Mouse (Mus musculus) intestine, embryonic 14.5 days (tissue): ENCODE results near the gene Slc6a8. TPM values are rescaled to one million over a fixed set of nuclear protein-coding genes. Genes with fewer than 3 reads are reported as not detected.

ENCODE experiments used
- ATAC-seq: fragments of 200-750 bp; cut with Nextera tagmentation; replicated peaks from 2 replicates; pipeline ENCODE4 v1.8.0; 2017; ENCODE audit warnings: low read depth, moderate number of reproducible peaks, moderate TSS enrichment, moderate library complexity; ENCODE audit not compliant: low FRiP score, low TSS enrichment
- DNase-seq: peaks from one replicate; pipeline ENCODE4 v3.0.0-alpha.2; 2018; ENCODE audit warnings: low spot score
- H3K27ac ChIP-seq: fragments of 300-500 bp; sonication (generic); 2 replicates; pipeline ENCODE4 v1.5.1; 2014; ENCODE audit warnings: low read depth, mild to moderate bottlenecking, control low read depth
- H3K27me3 ChIP-seq: fragments of 300-500 bp; sonication (generic); replicated peaks from 2 replicates; pipeline ENCODE4 v1.6.1; 2014; ENCODE audit warnings: low read length, control low read depth; ENCODE audit not compliant: control insufficient read depth, insufficient read depth
- H3K36me3 ChIP-seq: fragments of 300-500 bp; sonication (generic); 2 replicates; pipeline ENCODE4 v1.6.1; 2014; ENCODE audit warnings: low read length, control low read depth; ENCODE audit not compliant: control insufficient read depth, insufficient read depth
- H3K4me1 ChIP-seq: fragments of 300-500 bp; sonication (generic); replicated peaks from 2 replicates; pipeline ENCODE4 v1.6.1; 2014; ENCODE audit warnings: low read length, control low read depth, mixed read lengths; ENCODE audit not compliant: control insufficient read depth, insufficient read depth
- H3K4me2 ChIP-seq: fragments of 300-500 bp; sonication (generic); 2 replicates; pipeline ENCODE4 v1.6.1; 2014; ENCODE audit warnings: low read length
- H3K4me3 ChIP-seq: fragments of 300-500 bp; sonication (generic); 2 replicates; pipeline ENCODE4 v1.5.1; 2014; ENCODE audit warnings: low read depth, low read length, control low read depth, mixed read lengths
- H3K9ac ChIP-seq: fragments of 300-500 bp; sonication (generic); 2 replicates; pipeline ENCODE4 v1.6.1; 2014; ENCODE audit warnings: mild to moderate bottlenecking, low read length
- H3K9me3 ChIP-seq: fragments of 300-500 bp; sonication (generic); 2 replicates; pipeline ENCODE4 v1.6.1; 2016; ENCODE audit warnings: low read length, control low read depth; ENCODE audit not compliant: control insufficient read depth
- WGBS: fragments of 180-500 bp; shearing (Covaris S2); extraction: QIAGEN DNeasy Blood & Tissue Kit; methylation state at CpG from one replicate; pipeline ENCODE4 v1.1.7; 2014; 5-methylcytosine and 5-hydroxymethylcytosine counted together
- polyA plus RNA-seq: library from polyadenylated mRNA; unstranded; fragments of >200 nt; fragmentation: Nextera tagmentation; extraction: Ambion mirVana; gene quantifications from 2 replicates; pipeline ENCODE4 v1.2.1, GENCODE M21; 2014

The Slc6a8 gene
- polyA plus RNA-seq, 1 experiment from 2014 or later: 9.1 TPM

DNA sequence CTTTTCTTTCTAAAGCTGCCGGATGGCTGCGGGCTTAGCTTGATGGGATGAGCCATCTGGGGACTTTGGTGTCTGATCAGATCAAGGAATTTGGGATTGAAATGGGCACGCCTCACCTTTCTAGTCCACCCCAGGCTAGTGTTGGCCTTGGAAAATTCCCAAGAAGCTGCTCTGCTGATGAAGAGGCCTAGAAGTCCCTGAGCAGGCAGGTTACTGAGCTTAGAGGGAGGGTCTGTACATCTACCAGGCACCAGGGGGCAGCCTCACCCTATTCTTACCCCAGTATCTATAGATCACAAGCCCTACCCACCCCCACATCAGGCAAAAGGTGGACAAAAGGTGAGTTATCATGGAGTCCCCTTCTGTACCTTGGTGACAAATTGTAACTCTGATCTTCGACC lies 919 bp upstream of the Slc6a8 start:
- H3K4me1 ChIP-seq: 0 out of 2 replicates have a peak, but pooled peaks cover 3% of the 10 kb centered on the region
- 53% methylated on average over 4 of the region's 4 CpGs for WGBS
- no peaks in the 10 kb centered on the region for H3K27me3 ChIP-seq
- DNase-seq (peak; percentile 73), ATAC-seq (peak; percentile 61)
- no peak overlapping the region for H3K9ac ChIP-seq
- no peak overlapping the region for H3K4me3 ChIP-seq
- 0 out of 2 replicates have a peak, but pooled peaks cover under 1% of the 10 kb centered on the region for H3K36me3 ChIP-seq
- no peak overlapping the region for H3K27ac ChIP-seq
- peak overlapping the region; percentile 62; the same call in 1 of the 2 replicates for H3K4me2 ChIP-seq
- no peaks in the 10 kb centered on the region for H3K9me3 ChIP-seq

DNA sequence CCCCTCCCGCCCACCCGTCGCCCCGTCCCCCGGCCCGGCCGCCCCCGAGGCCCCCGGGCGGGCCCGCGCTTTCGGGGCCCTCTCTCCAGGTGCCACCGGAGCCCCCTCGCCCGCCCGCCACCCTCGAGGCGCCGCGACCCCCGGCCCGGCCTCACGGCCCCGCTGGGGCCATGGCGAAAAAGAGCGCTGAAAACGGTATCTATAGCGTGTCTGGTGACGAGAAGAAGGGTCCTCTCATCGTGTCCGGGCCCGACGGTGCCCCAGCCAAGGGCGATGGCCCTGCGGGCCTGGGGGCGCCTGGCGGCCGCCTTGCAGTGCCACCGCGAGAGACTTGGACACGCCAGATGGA lies 643 bp downstream of the Slc6a8 start:
- H3K4me2 ChIP-seq: peak overlapping the region; percentile 62
- H3K9me3 ChIP-seq: no peaks in the 10 kb centered on the region
- ATAC-seq: peak; percentile 24; the same call in 1 of the 2 replicates
- H3K27me3 ChIP-seq: no peaks in the 10 kb centered on the region
- WGBS: 7% methylated on average over 37 of the region's 42 CpGs
- 0 out of 2 replicates have a peak overlapping the region, but pooled peaks have one; percentile 54 for H3K27ac ChIP-seq
- H3K9ac ChIP-seq: peak overlapping the region; percentile 63
- 0 out of 2 replicates have a peak, but pooled peaks cover 3% of the 10 kb centered on the region for H3K36me3 ChIP-seq
- H3K4me1 ChIP-seq: 0 out of 2 replicates have a peak, but pooled peaks cover 3% of the 10 kb centered on the region
- no peak for DNase-seq
- H3K4me3 ChIP-seq: peak overlapping the region; percentile 53

- WGBS: 22% methylated on average over 16 of the region's 20 CpGs
- Histone ChIP-seq H3K27ac (0 out of 2 replicates have a peak overlapping the region, but pooled peaks have one; percentile 54), H3K4me3 (peak overlapping the region; percentile 53), H3K4me1 (0 out of 2 replicates have a peak, but pooled peaks cover 3% of the 10 kb centered on the region), H3K4me2 (peak overlapping the region; percentile 62), H3K9ac (peak overlapping the region; percentile 63), H3K9me3 (no peaks in the 10 kb centered on the region), H3K36me3 (peaks cover 3% of the 10 kb centered on the region; the same call in 1 of the 2 replicates), H3K27me3 (no peaks in the 10 kb centered on the region)
- DNase-seq: peak; percentile 57
- ATAC-seq: peak; percentile 36; the same call in 1 of the 2 replicates
Observed at GRCm38 (mm10) chrX:73673968-73674661, 1.2 kb downstream of the Slc6a8 start.

GRCm38 (mm10) chrX:73675231-73675630 lies 2.3 kb downstream of the Slc6a8 start:
- Histone ChIP-seq H3K9ac (no peak overlapping the region), H3K9me3 (no peaks in the 10 kb centered on the region), H3K36me3 (peaks cover 6% of the 10 kb centered on the region; the same call in 1 of the 2 replicates), H3K27ac (no peak overlapping the region), H3K4me3 (peak overlapping the region; percentile 53; the same call in 1 of the 2 replicates), H3K27me3 (no peaks in the 10 kb centered on the region), H3K4me1 (0 out of 2 replicates have a peak, but pooled peaks cover 3% of the 10 kb centered on the region), H3K4me2 (peak overlapping the region; percentile 62)
- DNase-seq (no peak), ATAC-seq (no peak)
- WGBS: 71% methylated on average over 2 of the region's 2 CpGs

DNA sequence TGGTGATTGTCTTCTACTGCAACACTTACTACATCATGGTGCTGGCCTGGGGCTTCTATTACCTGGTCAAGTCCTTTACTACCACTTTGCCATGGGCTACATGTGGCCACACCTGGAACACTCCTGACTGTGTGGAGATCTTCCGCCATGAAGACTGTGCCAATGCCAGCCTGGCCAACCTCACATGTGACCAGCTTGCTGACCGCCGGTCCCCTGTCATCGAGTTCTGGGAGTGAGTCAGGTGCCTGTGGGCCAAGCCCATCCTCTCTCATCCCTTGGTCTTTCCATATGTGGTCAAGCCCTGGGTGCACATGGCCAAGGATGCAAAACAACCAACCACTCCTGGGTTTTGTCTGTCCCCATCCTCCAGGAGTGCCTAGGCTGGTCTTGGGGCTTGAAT lies 3.7 kb downstream of the Slc6a8 start:
- H3K9me3 ChIP-seq: no peaks in the 10 kb centered on the region
- DNase-seq (no peak), ATAC-seq (no peak)
- H3K27ac ChIP-seq: no peak overlapping the region
- 0 out of 2 replicates have a peak, but pooled peaks cover 3% of the 10 kb centered on the region for H3K4me1 ChIP-seq
- H3K27me3 ChIP-seq: no peaks in the 10 kb centered on the region
- no peak overlapping the region for H3K9ac ChIP-seq
- H3K36me3 ChIP-seq: peaks cover 6% of the 10 kb centered on the region; the same call in 1 of the 2 replicates
- no peak overlapping the region for H3K4me2 ChIP-seq
- no peak overlapping the region for H3K4me3 ChIP-seq
- 98% methylated on average over 4 of the region's 4 CpGs for WGBS

GRCm38 (mm10) chrX:73684156-73684555 lies 11.2 kb downstream of the Slc6a8 start:
- no peak for ATAC-seq
- H3K4me1 ChIP-seq: no peaks in the 10 kb centered on the region
- H3K4me3 ChIP-seq: no peak overlapping the region
- H3K27ac ChIP-seq: no peak overlapping the region
- DNase-seq: no peak
- no peak overlapping the region for H3K4me2 ChIP-seq
- no peak overlapping the region for H3K9ac ChIP-seq
- H3K36me3 ChIP-seq: peaks cover 59% of the 10 kb centered on the region
- WGBS: 86% methylated on average over 2 of the region's 2 CpGs
- no peaks in the 10 kb centered on the region for H3K9me3 ChIP-seq
- no peaks in the 10 kb centered on the region for H3K27me3 ChIP-seq

DNA sequence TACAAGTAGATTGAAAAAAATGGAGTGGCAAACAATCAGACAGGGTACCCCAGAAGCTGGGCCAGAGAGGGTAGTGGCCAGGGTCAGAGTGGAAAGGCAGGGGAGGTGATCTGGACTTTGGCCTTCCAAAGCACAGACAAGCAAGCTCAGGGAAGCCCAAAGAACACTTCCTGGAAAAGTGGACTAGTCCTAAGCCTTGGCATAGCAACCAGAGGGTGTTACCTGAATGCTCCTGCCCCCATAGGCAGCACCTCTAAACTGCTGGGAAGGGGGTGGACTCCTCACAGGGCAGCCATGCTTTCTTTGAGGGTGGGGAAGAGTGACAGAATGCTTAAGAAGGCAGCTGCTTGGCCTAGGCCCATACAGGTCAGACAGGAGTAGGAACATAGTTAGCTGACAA lies 12.0 kb downstream of the Slc6a8 start:
- DNase-seq (no peak), ATAC-seq (no peak)
- Histone ChIP-seq H3K4me1 (no peaks in the 10 kb centered on the region), H3K27ac (no peak overlapping the region), H3K36me3 (peaks cover 60% of the 10 kb centered on the region), H3K9me3 (no peaks in the 10 kb centered on the region), H3K27me3 (no peaks in the 10 kb centered on the region), H3K4me2 (no peak overlapping the region), H3K4me3 (no peak overlapping the region), H3K9ac (no peak overlapping the region)

DNA sequence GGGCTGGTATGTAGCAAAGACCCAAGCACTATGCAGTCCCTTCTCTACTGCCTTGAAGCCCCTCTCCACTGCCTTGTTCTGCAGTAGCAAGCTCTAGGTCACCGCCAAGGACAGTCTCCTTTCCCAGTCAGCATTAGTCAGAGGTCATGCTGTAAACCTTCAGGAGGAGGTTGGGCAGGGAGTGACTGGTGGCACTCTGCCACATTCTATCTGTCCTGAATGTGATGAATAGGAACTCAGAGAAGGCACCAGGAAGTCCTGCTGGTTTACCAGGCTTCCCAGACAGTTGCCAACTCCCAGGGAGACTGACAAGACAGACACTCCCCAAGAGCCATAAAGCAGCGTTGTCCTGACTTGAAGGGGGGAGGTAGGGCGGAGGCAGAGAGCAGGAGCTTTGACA lies 12.7 kb downstream of the Slc6a8 start:
- Histone ChIP-seq H3K27ac (no peak overlapping the region), H3K4me1 (no peaks in the 10 kb centered on the region), H3K4me2 (no peak overlapping the region), H3K36me3 (peaks cover 60% of the 10 kb centered on the region), H3K9me3 (no peaks in the 10 kb centered on the region), H3K9ac (no peak overlapping the region), H3K4me3 (no peak overlapping the region), H3K27me3 (no peaks in the 10 kb centered on the region)
- DNase-seq: no peak
- ATAC-seq: no peak
- 48% methylated on average over 3 of the region's 3 CpGs for WGBS
